ENCODE assay signal across 9 mouse cellular contexts in the genomic region with DNA sequence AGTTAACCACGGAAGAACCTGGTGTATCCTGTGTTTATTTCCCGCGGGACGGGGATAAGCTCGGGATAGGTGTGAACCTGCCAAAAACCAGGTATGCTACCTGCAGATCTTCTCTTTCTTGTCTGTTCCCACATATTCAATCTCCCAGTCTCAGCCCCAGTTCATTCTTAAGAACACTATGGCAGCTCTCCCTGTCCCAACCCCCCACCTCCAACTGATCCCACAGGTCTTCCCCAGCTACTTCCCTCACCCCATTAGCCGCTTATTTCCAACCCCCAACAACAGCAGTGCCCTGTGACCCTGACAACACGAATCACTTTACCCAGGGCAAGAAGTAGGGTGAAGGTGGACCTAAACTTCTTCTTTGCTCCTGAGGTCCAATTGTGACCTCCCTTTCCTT. TPM values are rescaled to one million over a fixed set of nuclear protein-coding genes. Genes with fewer than 3 reads are reported as not detected.
DNase-seq lines count a peak whose midpoint lies in the region; ATAC-seq and TF ChIP-seq lines count a peak whose summit lies in the region.
"Had no signal": no experiment of that assay in that cellular context is flagged by ENCODE, and none has a peak within 500 bp of the region (broad histone marks: within the 10 kb centered on the region; RNA-seq: fewer than 3 reads in every experiment).

No protein-coding gene starts in this region.

- H3K9ac ChIP-seq in heart, adult 2 months (ENCODE audit: low read depth, low read length) = no peak overlapping the region
- H3K9ac ChIP-seq in CH12.LX (ENCODE audit: insufficient read depth, low read depth) = peak overlapping the region; percentile 83
- no peak overlapping the region for H3K9ac ChIP-seq in heart, postnatal 0 days (replicated peaks; ENCODE audit: low read depth, low read length)

- no peak for TF ChIP-seq EP300 in heart, adult 2 months (IDR thresholded peaks at IDR 0.05; ENCODE audit: insufficient read depth, low read depth, low read length)
- no peak for TF ChIP-seq EP300 in CH12.LX (IDR thresholded peaks at IDR 0.05; ENCODE audit: low read length)
- no peak for TF ChIP-seq EP300 in heart, postnatal 0 days (IDR thresholded peaks at IDR 0.05; ENCODE audit: low read depth)

- 3% methylated on average over 7 of the region's 7 CpGs for WGBS in heart, adult 2 months
- WGBS in heart, postnatal 0 days = 5% methylated on average over 7 of the region's 7 CpGs
- 3% methylated on average over 7 of the region's 7 CpGs for WGBS in macrophage (ENCODE audit: missing documents)

- no peaks in the 10 kb centered on the region for H3K79me2 ChIP-seq in heart, adult 2 months (replicated peaks; ENCODE audit: control insufficient read depth, insufficient read depth, low read length)
- H3K79me2 ChIP-seq in CH12.LX (replicated peaks; ENCODE audit: control insufficient read depth, extremely low read depth, insufficient read depth, poor library complexity, severe bottlenecking) (peaks cover 61% of the 10 kb centered on the region), macrophage (ENCODE audit: inconsistent target) (peaks cover 80% of the 10 kb centered on the region)

- dilution Hi-C loops in CH12.LX (cut with MboI; ENCODE audit: extremely low pct_ligation_motif_present, extremely low pct_unique_long_range_greater_than_20kb, low sequenced_read_pairs) = no loop called here

- in situ Hi-C loops in CH12.LX (cut with MboI; ENCODE audit: low pct_ligation_motif_present, low pct_unique_long_range_greater_than_20kb, low sequenced_read_pairs) = no loop called here

- H3K36me3 ChIP-seq in heart, adult 2 months (ENCODE audit: control insufficient read depth, insufficient read depth, low read length) = no peaks in the 10 kb centered on the region
- H3K36me3 ChIP-seq in CH12.LX (replicated peaks in 1 of 2; ENCODE audit: control insufficient read depth in 1 of 2, insufficient read depth in 1 of 2, low read length in 1 of 2) (peaks cover 24 to 26% of the 10 kb centered on the region in 2 experiments), macrophage (ENCODE audit: inconsistent target) (peaks cover 19% of the 10 kb centered on the region)
- no peaks in the 10 kb centered on the region; the same call in 1 of the 2 replicates for H3K36me3 ChIP-seq in heart, postnatal 0 days (replicated peaks; ENCODE audit: control insufficient read depth, insufficient read depth, low read length)
- H3K36me3 ChIP-seq: G1E had no signal

- no peak for TF ChIP-seq CTCF in heart, adult 2 months (IDR thresholded peaks at IDR 0.05)
- no peak for TF ChIP-seq CTCF in CH12.LX (conservative IDR thresholded peaks at IDR 0.05 in 1 of 2, IDR thresholded peaks at IDR 0.05 in 1 of 2; ENCODE audit: low read depth in 2 of 2, low read length in 2 of 2)
- no peak for TF ChIP-seq CTCF in heart, postnatal 0 days (IDR thresholded peaks at IDR 0.05; ENCODE audit: low read depth)

- H3K9me3 ChIP-seq in CH12.LX (replicated peaks; ENCODE audit: low read length) = peaks cover 16% of the 10 kb centered on the region
- H3K9me3 ChIP-seq in heart, postnatal 0 days (replicated peaks; ENCODE audit: control insufficient read depth, low read length) = no peaks in the 10 kb centered on the region
- H3K9me3 ChIP-seq: G1E had no signal

- no peaks in the 10 kb centered on the region for H3K27me3 ChIP-seq in heart, adult 2 months (ENCODE audit: control insufficient read depth, insufficient read depth, low read length)
- no peaks in the 10 kb centered on the region for H3K27me3 ChIP-seq in CH12.LX (replicated peaks)
- H3K27me3 ChIP-seq in heart, postnatal 0 days (ENCODE audit: control insufficient read depth, insufficient read depth, low read length) = no peaks in the 10 kb centered on the region

- H3K4me3 ChIP-seq in heart, adult 2 months = peak overlapping the region; percentile 21
- H3K4me3 ChIP-seq in CH12.LX (replicated peaks in 1 of 3; ENCODE audit: low read depth in 2 of 3, low read length in 2 of 3, poor library complexity in 1 of 3) (peak overlapping the region; percentile 57 to 79 (median 77)), macrophage (ENCODE audit: inconsistent target) (peak overlapping the region; percentile 84)
- H3K4me3 ChIP-seq in heart, postnatal 0 days (ENCODE audit: low read depth, low read length) = peak overlapping the region; percentile 37

- no peak for ATAC-seq in heart, postnatal 0 days (ENCODE audit: insufficient read depth, low read depth)

- TF ChIP-seq POLR2A in heart, adult 2 months (IDR thresholded peaks at IDR 0.05; ENCODE audit: insufficient read depth, low read depth, low read length) = no peak
- 0 out of 2 replicates have a peak, but pooled peaks have one; percentile 38 for TF ChIP-seq POLR2A in CH12.LX (IDR thresholded peaks at IDR 0.05; ENCODE audit: low read depth, low read length)

- intact Hi-C loops in heart, adult 2 months (cut with DNase I) = loop anchor here (1.0 kb wide), 1 partner anchor 130 kb away; no protein-coding TSS in a partner anchor
- intact Hi-C loops in gastrocnemius, postnatal 14 days (cut with DNase I; ENCODE audit: low total_unique reads) = no loop called here

- peaks cover 3% of the 10 kb centered on the region for H3K4me1 ChIP-seq in heart, adult 2 months (ENCODE audit: control insufficient read depth, insufficient read depth, low read length)
- peaks cover 0 to 6% of the 10 kb centered on the region in 2 experiments; a peak in 2 of 4 replicates for H3K4me1 ChIP-seq in CH12.LX (ENCODE audit: control insufficient read depth in 1 of 2, insufficient read depth in 2 of 2)
- no peaks in the 10 kb centered on the region; the same call in 1 of the 2 replicates for H3K4me1 ChIP-seq in heart, postnatal 0 days (ENCODE audit: control insufficient read depth, insufficient read depth)

- DNase-seq in heart, adult 2 months = no peak
- DNase-seq in heart, adult 9 months (ENCODE audit: low spot score in 2 of 2) = no peak
- no peak for DNase-seq in CH12.LX (ENCODE audit: extremely low read depth)
- no peak for DNase-seq in heart, postnatal 0 days (ENCODE audit: low spot score)
- DNase-seq in spleen, postnatal 4 days (ENCODE audit: low spot score in 2 of 2) = no peak
- no peak for DNase-seq in gastrocnemius, postnatal 14 days
- no peak for DNase-seq in urinary bladder, adult 2 months (ENCODE audit: low spot score)

- peak overlapping the region; percentile 71 for H3K4me2 ChIP-seq in CH12.LX (ENCODE audit: insufficient read depth, low read depth, poor library complexity, severe bottlenecking)
- H3K4me2 ChIP-seq in heart, postnatal 0 days (ENCODE audit: low read depth, low read length) = peak overlapping the region; percentile 60

- no peak overlapping the region for H3K27ac ChIP-seq in heart, adult 2 months
- peak overlapping the region; percentile 37; the same call in 1 of the 2 replicates for H3K27ac ChIP-seq in CH12.LX (ENCODE audit: insufficient read depth, low read depth)
- H3K27ac ChIP-seq in heart, postnatal 0 days (ENCODE audit: low read depth) = no peak overlapping the region
- H3K27ac ChIP-seq in macrophage = peak overlapping the region; percentile 79

- TF ChIP-seq RAD21 in CH12.LX (IDR thresholded peaks at IDR 0.05; ENCODE audit: low read depth, low read length) = no peak

TF ChIP-seq in CH12.LX, 34 proteins besides CTCF, POLR2A, EP300 and RAD21:
- TF ChIP-seq NRF1 (IDR thresholded peaks at IDR 0.05; ENCODE audit: low read depth, low read length) (no peak), USF2 (conservative IDR thresholded peaks at IDR 0.05; ENCODE audit: low read depth, low read length) (no peak), ZKSCAN1 (IDR thresholded peaks at IDR 0.05; ENCODE audit: borderline replicate concordance, low read depth, low read length) (no peak), SIN3A (IDR thresholded peaks at IDR 0.05; ENCODE audit: low read length) (no peak)

RNA-seq across cellular contexts. Expression of a gene that starts 3.0 kb away (rescaled TPM):
- total RNA-seq in heart, adult 2 months (2021) = 1 to 10 TPM; 2.3 to 2.6 TPM
- polyA plus RNA-seq in heart, adult 2 months (2012; rRNA removed) = 0.64 and 1.00 TPM in 2 replicates
- 70.1 and 78.3 TPM in 2 replicates for total RNA-seq in CH12.LX (2012; rRNA removed)
- 141 and 159 TPM in 2 replicates for total RNA-seq in CH12.LX (2014; rRNA removed)
- polyA plus RNA-seq in CH12.LX (2012; ENCODE audit: insufficient read length, low read depth) = 87.3 and 92.9 TPM in 2 replicates
- total RNA-seq in heart, postnatal 0 days (2014; rRNA removed; ENCODE audit: low replicate concordance) = 4.1 and 14.6 TPM in 2 replicates
- polyA plus RNA-seq in heart, postnatal 0 days (2015; fragmentation: Nextera tagmentation; extraction: Ambion mirVana) = 3.6 and 4.5 TPM in 2 replicates
- 100 to 1,000 TPM in 8 of 26 experiments, 10 to 100 TPM in 18; 13.8 to 165 (median 80.9) TPM for total RNA-seq in macrophage (2018; cell fraction: chromatin; rRNA removed)
- total RNA-seq in macrophage (2018; cell fraction: cytosol; rRNA removed) = 10 to 100 TPM in 25 of 26 experiments, 1 to 10 TPM in 1; 8.6 to 37.7 (median 18.2) TPM
- 100 to 1,000 TPM in 6 of 26 experiments, 10 to 100 TPM in 20; 34.1 to 192 (median 84.9) TPM for total RNA-seq in macrophage (2018; cell fraction: nucleus; rRNA removed)
- polyA plus RNA-seq in macrophage (2018) = 15.3 to 31.3 TPM (median 23.8 TPM) in 3 replicates
- 1 to 10 TPM; 4.5 to 4.8 TPM for total RNA-seq in gastrocnemius, postnatal 14 days (2021)
- 1.4 and 1.6 TPM in 2 replicates for polyA plus RNA-seq in urinary bladder, adult 2 months (2012; rRNA removed)

Comparison
In these comparisons a context has a peak if more than half of its experiments do, and no peak if none do; other contexts are left out.
1. H3K27ac ChIP-seq: peak in CH12.LX (single experiment) and macrophage (single experiment); none in heart, adult 2 months (single experiment) and heart, postnatal 0 days (single experiment).
2. H3K4me3 ChIP-seq: peak in every context shown above with its lines; median percentile 84 in macrophage; 77 in CH12.LX; 37 in heart, postnatal 0 days; 21 in heart, adult 2 months.